Mouse (Mus musculus) megakaryocyte-erythroid progenitor cell, adult 5 weeks (primary cell): ENCODE results near the gene Ccdc126. TPM values are rescaled to one million over a fixed set of nuclear protein-coding genes. Genes with fewer than 3 reads are reported as not detected.

ENCODE experiments used
- polyA plus RNA-seq: library from polyadenylated mRNA; stranded (reverse); fragments of >175 nt; gene quantifications from 2 replicates; pipeline ENCODE4 v1.2.3, GENCODE M21; 2012

Gene Ccdc126
- polyA plus RNA-seq: 0.80 and 1.4 TPM in 2 replicates

DNA sequence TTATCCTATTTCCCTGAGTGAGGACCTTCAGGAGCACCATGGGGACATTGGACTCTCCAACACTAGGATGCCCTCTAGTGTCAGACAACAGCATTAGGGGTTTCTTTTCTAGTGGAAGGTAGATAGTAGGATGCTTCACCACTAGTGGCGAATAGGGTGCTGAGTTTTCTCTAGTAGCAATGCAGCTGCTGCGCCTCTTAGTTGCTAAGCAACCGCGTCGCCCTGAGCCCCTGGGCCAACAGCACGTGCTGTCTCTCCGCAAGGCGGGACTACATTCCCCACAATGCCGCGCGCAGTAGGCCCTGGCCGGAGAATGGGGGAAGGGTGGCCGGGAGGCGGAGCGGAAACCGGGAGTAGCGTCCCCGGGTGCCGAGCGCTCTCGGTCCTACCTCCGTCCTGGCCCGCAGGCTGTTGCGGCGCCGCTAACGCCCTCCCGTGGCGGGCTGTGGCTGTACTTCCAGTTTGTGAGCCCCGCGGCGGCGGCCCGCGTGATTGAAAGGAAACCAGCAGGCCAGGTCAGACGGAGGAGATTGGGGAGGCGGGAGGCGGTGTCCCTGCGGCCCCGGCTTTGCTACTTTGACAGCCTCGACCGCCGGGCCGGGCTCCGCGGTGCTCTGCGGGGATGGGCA is at the start of gene Ccdc126:
TSS of gene Ccdc126 (plus strand) at position 309 of the 629 bp plus-strand sequence.

DNA sequence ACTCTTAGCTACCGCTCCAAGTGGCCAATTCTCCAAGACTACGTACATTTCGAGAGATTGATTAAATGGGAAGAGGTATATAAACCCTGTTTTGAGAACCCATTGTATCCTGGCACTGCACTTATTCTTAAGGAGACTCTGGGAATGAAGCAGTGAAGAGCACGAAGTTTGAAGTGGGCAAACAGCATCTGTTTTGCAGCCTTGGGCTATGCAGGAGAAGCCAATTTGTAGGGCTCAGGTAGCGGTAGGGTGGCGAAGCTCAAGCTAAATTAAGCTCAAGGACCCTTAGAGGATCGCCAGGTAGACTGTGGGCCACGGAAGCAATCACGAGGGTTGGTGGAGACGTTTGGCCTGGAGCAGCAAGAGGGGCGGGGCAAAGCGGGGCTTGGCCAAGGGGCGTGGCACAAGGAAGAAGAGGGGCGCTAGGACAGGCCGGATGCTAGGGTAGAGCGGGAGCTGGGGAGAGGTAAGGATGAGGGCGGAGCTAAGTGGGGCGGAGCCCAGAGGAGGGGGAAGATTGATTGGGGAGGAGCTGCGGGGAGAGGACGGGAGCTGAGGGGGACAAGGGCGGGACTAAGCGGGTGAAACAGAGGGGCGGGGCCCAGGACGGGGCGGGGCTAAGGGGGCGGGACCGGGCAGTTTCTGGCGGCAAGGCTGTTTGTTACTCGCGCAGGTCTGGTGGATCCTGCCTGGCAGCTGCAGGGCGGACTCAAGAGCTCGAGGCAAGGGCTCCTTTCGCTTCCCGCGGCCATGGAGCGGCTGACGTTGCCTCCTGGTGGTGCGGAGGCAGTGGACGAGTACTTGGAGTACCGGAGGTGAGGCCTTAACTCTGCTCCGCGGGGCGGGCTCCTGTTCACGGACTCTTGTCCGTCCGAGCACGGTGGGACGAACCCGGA is 48.3 kb downstream of the Ccdc126 start, which contains the start of gene Fam221a:
TSS of gene Fam221a (plus strand) at position 581 of the 896 bp plus-strand sequence.

Other genes starting within 250 kb of the Ccdc126 start
- 26.0 and 28.6 TPM in 2 replicates for gene Malsu1, start 245.5 kb upstream of the Ccdc126 start, polyA plus RNA-seq
- gene Igf2bp3, start 104.3 kb upstream of the Ccdc126 start, polyA plus RNA-seq: 0.18 and 0.26 TPM in 2 replicates
- 34.8 and 46.3 TPM in 2 replicates for gene Tra2a, start 55.2 kb upstream of the Ccdc126 start, polyA plus RNA-seq
- gene Fam221a, start 48.5 kb downstream of the Ccdc126 start, polyA plus RNA-seq: 1.5 and 1.7 TPM in 2 replicates
- gene Stk31, start 76.3 kb downstream of the Ccdc126 start, polyA plus RNA-seq: not detected in 2 replicates